15 mouse cellular contexts compared by ENCODE assay signal in genomic region chr11:68394749-68395148, GRCm38 (mm10).
"Had no signal": no experiment of that assay in that cellular context is flagged by ENCODE, and none has a peak within 500 bp of the region (broad histone marks: within the 10 kb centered on the region; RNA-seq: fewer than 3 reads in every experiment).

No protein-coding gene starts in this region.

- H3K9me3 ChIP-seq: liver, embryonic 13.5 days; neural tube, embryonic 12.5 days; neural tube, embryonic 15.5 days had no signal

- H3K9ac ChIP-seq: liver, embryonic 13.5 days; neural tube, embryonic 12.5 days; neural tube, embryonic 15.5 days had no signal

- H3K4me2 ChIP-seq: liver, embryonic 13.5 days; neural tube, embryonic 12.5 days; neural tube, embryonic 15.5 days had no signal

- H3K4me3 ChIP-seq: left cerebral cortex, adult 2 months; liver, embryonic 13.5 days; megakaryocyte, embryonic 14.5 days; midbrain, embryonic 10.5 days; neural tube, embryonic 12.5 days; neural tube, embryonic 15.5 days had no signal

- H3K27ac ChIP-seq: left cerebral cortex, adult 2 months; liver, embryonic 13.5 days; midbrain, embryonic 10.5 days; neural tube, embryonic 12.5 days; neural tube, embryonic 15.5 days had no signal

- DNase-seq: layer of hippocampus, postnatal 36 days; liver, embryonic 13.5 days; lung, adult 2 months; lung, postnatal 36 days; midbrain, embryonic 14.5 days; right cerebral cortex, adult 18-20 months; right cerebral cortex, postnatal 14 days; right cerebral cortex, postnatal 4 days; thymus, postnatal 36 days had no signal

- ATAC-seq: intestine, postnatal 0 days had no signal

- H3K36me3 ChIP-seq: liver, embryonic 13.5 days; midbrain, embryonic 10.5 days; neural tube, embryonic 12.5 days; neural tube, embryonic 15.5 days had no signal
